17 mouse cellular contexts compared by ENCODE assay signal in genomic region chr19:55084971-55085856, GRCm38 (mm10). TPM values are rescaled to one million over a fixed set of nuclear protein-coding genes. Genes with fewer than 3 reads are reported as not detected.
DNase-seq lines count a peak whose midpoint lies in the region; ATAC-seq lines count a peak whose summit lies in the region.
"Had no signal": no experiment of that assay in that cellular context is flagged by ENCODE, and none has a peak within 500 bp of the region (broad histone marks: within the 10 kb centered on the region; RNA-seq: fewer than 3 reads in every experiment).

No protein-coding gene starts in this region.

- H3K27me3 ChIP-seq in heart, embryonic 12.5 days (replicated peaks) = no peaks in the 10 kb centered on the region
- H3K27me3 ChIP-seq: CH12.LX; intestine, embryonic 15.5 days; midbrain, embryonic 15.5 days had no signal

- 38% methylated on average over 4 of the region's 4 CpGs for WGBS in heart, embryonic 12.5 days

- H3K4me2 ChIP-seq in heart, embryonic 12.5 days = no peak overlapping the region
- H3K4me2 ChIP-seq: hindbrain, embryonic 14.5 days; intestine, embryonic 15.5 days; midbrain, embryonic 15.5 days had no signal

- H3K9me3 ChIP-seq in heart, embryonic 12.5 days (replicated peaks) = no peaks in the 10 kb centered on the region
- H3K9me3 ChIP-seq: heart, embryonic 10.5 days; intestine, embryonic 15.5 days; midbrain, embryonic 15.5 days had no signal

- H3K9ac ChIP-seq in heart, embryonic 12.5 days = no peak overlapping the region
- H3K9ac ChIP-seq: hindbrain, embryonic 14.5 days; intestine, embryonic 15.5 days; midbrain, embryonic 15.5 days had no signal

- no peak for DNase-seq in heart, adult 9 months (ENCODE audit: low spot score in 2 of 2)
- DNase-seq in MEL-GATA-1-ER (ENCODE audit: extremely low read depth, low read depth) (peak; percentile 84), liver (peak; percentile 20)
- no peak for DNase-seq in right cerebral cortex, adult 2 months (ENCODE audit: low spot score in 2 of 2)
- DNase-seq in kidney, postnatal 10 days = no peak
- DNase-seq: adrenal gland, postnatal 25 days; cerebellum, adult 9-11 months; gastrocnemius, postnatal 36 days; heart, postnatal 14 days had no signal

- H3K27ac ChIP-seq in heart, embryonic 12.5 days (ENCODE audit: poor library complexity, severe bottlenecking) = 0 out of 2 replicates have a peak overlapping the region, but pooled peaks have one; percentile 10
- H3K27ac ChIP-seq: heart, embryonic 10.5 days; hindbrain, embryonic 14.5 days; intestine, embryonic 15.5 days; macrophage; midbrain, embryonic 15.5 days had no signal

- H3K4me3 ChIP-seq in heart, embryonic 12.5 days = no peak overlapping the region
- H3K4me3 ChIP-seq: heart, embryonic 10.5 days; intestine, embryonic 15.5 days; midbrain, embryonic 15.5 days had no signal

- peaks cover 13% of the 10 kb centered on the region for H3K4me1 ChIP-seq in heart, embryonic 12.5 days (replicated peaks)
- H3K4me1 ChIP-seq: intestine, embryonic 15.5 days; midbrain, embryonic 15.5 days had no signal

- peaks cover 74% of the 10 kb centered on the region for H3K36me3 ChIP-seq in heart, embryonic 12.5 days

- no peak for ATAC-seq in heart, embryonic 12.5 days (ENCODE audit: insufficient number of reproducible peaks, low FRiP score)
- peak; percentile 73 for ATAC-seq in megakaryocyte progenitor cell, adult 5-6 weeks (replicated peaks; ENCODE audit: poor library complexity)
- ATAC-seq: intestine, embryonic 15.5 days; midbrain, embryonic 15.5 days had no signal

RNA-seq across cellular contexts. Expression of gene Gpam, which starts 41.8 kb away (rescaled TPM):
- polyA plus RNA-seq in heart, embryonic 12.5 days (2016; fragmentation: Nextera tagmentation; extraction: Ambion mirVana) = 11.9 and 12.8 TPM in 2 replicates
- total RNA-seq in megakaryocyte progenitor cell, adult 5-6 weeks (2015) = 6.6 and 7.9 TPM in 2 replicates
- 12.5 and 14.2 TPM in 2 replicates for total RNA-seq in megakaryocyte progenitor cell, adult 5-6 weeks (2017)

Comparison
In these comparisons a context has a peak if more than half of its experiments do, and no peak if none do; other contexts are left out.
1. DNase-seq: peak in MEL-GATA-1-ER (single experiment) and liver (single experiment); none in heart, adult 9 months (0 of 2), right cerebral cortex, adult 2 months (0 of 2) and kidney, postnatal 10 days (single experiment).